Mouse (Mus musculus): ENCODE data around the gene Akr1b7. TPM values are rescaled to one million over a fixed set of nuclear protein-coding genes. Genes with fewer than 3 reads are reported as not detected.
"Not testable (repeated sequence)": the region's sequence is repeated elsewhere in the genome, so short reads cannot be mapped to it uniquely, and the experiment has no call there.

Gene Akr1b7
- polyA plus RNA-seq, 1 experiment from 2014 or later, result 0.23 TPM

DNA sequence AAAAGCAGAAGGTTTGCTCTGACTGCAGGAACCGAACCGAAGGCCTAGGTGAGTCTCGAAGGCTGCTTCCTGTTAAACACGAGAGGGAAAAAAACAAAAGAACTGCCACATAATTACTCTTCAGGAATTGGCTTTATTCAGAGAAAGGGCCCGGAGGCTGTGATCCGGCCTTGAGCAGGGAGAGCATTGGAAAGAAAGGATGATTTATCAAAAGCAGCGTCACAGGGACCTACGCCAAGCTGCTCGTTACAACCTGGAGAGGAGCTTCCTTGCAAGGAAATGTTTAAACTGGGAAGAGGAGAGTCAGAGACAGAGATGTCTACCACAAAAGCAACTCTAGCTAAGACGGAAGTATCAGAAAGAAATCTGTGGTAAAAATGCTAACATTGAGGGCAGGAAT is 4.7 kb upstream of the Akr1b7 start:
- WGBS, result 66% methylated on average over 10 of the region's 10 CpGs
- no peak overlapping the region for H3K4me2 ChIP-seq (ENCODE audit: low read length)
- no peak for DNase-seq (ENCODE audit: low spot score)

DNA sequence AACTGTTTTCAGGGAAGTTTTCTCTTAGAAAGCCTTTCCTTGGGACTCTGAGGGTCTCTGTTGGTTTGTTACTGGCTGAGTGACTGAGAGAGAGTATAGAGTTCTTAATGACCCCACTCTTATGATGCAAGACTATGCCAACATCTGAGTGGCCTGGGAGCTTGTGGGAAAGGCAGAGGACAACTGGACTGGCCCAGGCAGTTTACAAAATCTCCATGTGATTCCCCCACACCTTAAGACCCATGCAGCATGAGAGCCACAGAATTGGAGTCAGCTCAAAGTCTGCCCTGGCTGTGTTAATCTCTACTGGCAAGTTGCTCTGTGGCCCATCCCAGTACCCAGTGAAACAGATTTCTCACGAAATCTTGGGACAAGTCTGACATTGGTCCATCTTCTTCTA is 554 bp downstream of the Akr1b7 start:
- H3K9me3 ChIP-seq (ENCODE audit: control insufficient read depth, low read length), result no peaks in the 10 kb centered on the region
- ATAC-seq (replicated peaks; ENCODE audit: low FRiP score, low TSS enrichment, low read depth) (no peak), DNase-seq (ENCODE audit: low spot score) (no peak)
- no peaks in the 10 kb centered on the region for H3K4me1 ChIP-seq (replicated peaks; ENCODE audit: control insufficient read depth, insufficient read depth, low read length)
- H3K27me3 ChIP-seq (replicated peaks; ENCODE audit: control insufficient read depth, insufficient read depth, low read length), result no peaks in the 10 kb centered on the region
- no peaks in the 10 kb centered on the region for H3K36me3 ChIP-seq (ENCODE audit: control insufficient read depth, insufficient read depth, low read length)
- no peak overlapping the region for H3K4me3 ChIP-seq (ENCODE audit: low read depth, low read length)
- no peak overlapping the region for H3K9ac ChIP-seq (ENCODE audit: low read length)
- WGBS, result 71% methylated on average over 1 of the region's 1 CpGs
- H3K4me2 ChIP-seq (ENCODE audit: low read length), result no peak overlapping the region
- H3K27ac ChIP-seq (ENCODE audit: low read depth), result no peak overlapping the region

More for the DNA sequence above, 4.7 kb upstream of the Akr1b7 start:
- Histone ChIP-seq H3K27me3 (replicated peaks; ENCODE audit: control insufficient read depth, insufficient read depth, low read length) (no peaks in the 10 kb centered on the region), H3K27ac (ENCODE audit: low read depth) (no peak overlapping the region), H3K9me3 (ENCODE audit: control insufficient read depth, low read length) (peaks cover 4% of the 10 kb centered on the region; the same call in 1 of the 2 replicates), H3K9ac (ENCODE audit: low read length) (no peak overlapping the region), H3K36me3 (ENCODE audit: control insufficient read depth, insufficient read depth, low read length) (no peaks in the 10 kb centered on the region), H3K4me3 (ENCODE audit: low read depth, low read length) (no peak overlapping the region), H3K4me1 (replicated peaks; ENCODE audit: control insufficient read depth, insufficient read depth, low read length) (no peaks in the 10 kb centered on the region)
- ATAC-seq (replicated peaks; ENCODE audit: low FRiP score, low TSS enrichment, low read depth), result no peak

DNA sequence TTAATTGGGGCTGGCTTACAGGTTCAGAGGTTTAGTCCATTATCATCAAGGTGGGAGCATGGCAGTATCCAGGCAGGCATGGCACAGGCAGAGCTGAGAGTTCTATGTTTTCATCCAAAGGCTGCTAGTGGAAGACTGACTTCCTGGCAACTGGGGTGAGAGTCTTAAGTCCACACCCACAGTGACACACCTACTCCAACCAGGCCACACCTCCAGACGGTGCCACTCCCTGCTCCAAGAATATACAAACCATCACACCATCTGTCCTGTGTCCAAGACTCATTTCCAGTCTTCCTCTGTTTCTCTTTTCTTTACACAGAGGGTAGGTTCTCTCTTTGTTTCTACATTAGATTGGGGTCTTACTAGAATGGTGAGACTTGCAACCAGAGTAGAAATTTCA is 1.3 kb downstream of the Akr1b7 start:
- not testable (repeated sequence) for H3K9ac ChIP-seq (ENCODE audit: low read length); ATAC-seq (replicated peaks; ENCODE audit: low FRiP score, low TSS enrichment, low read depth); H3K36me3 ChIP-seq (ENCODE audit: control insufficient read depth, insufficient read depth, low read length); H3K4me2 ChIP-seq (ENCODE audit: low read length); H3K4me3 ChIP-seq (ENCODE audit: low read depth, low read length); H3K9me3 ChIP-seq (ENCODE audit: control insufficient read depth, low read length); H3K4me1 ChIP-seq (replicated peaks; ENCODE audit: control insufficient read depth, insufficient read depth, low read length); H3K27me3 ChIP-seq (replicated peaks; ENCODE audit: control insufficient read depth, insufficient read depth, low read length); H3K27ac ChIP-seq (ENCODE audit: low read depth); DNase-seq (ENCODE audit: low spot score)
- WGBS, result 36% methylated on average over 1 of the region's 1 CpGs

DNA sequence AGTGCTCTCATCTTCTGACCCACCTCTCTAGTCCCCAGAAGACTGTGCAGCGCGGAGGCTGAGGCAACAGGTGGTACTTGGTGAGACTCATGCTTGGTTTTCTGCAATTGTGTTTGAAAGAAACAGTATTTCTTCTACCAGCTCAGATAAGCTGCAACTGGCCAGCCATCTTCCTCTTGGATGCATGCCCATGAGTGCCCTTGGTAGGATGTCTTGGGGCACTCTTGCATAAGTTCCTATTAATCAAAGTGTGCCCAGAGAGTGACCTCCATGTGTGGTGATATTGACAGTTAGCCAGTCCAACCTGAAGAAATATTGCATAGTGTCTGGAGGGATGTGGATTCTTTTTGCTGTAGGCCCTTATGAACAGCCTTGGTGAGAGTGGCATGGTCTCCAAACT is 4.4 kb downstream of the Akr1b7 start:
- Histone ChIP-seq H3K4me3 (ENCODE audit: low read depth, low read length) (no peak overlapping the region), H3K4me1 (replicated peaks; ENCODE audit: control insufficient read depth, insufficient read depth, low read length) (no peaks in the 10 kb centered on the region), H3K9me3 (ENCODE audit: control insufficient read depth, low read length) (no peaks in the 10 kb centered on the region), H3K27me3 (replicated peaks; ENCODE audit: control insufficient read depth, insufficient read depth, low read length) (no peaks in the 10 kb centered on the region), H3K27ac (ENCODE audit: low read depth) (no peak overlapping the region), H3K4me2 (ENCODE audit: low read length) (no peak overlapping the region), H3K36me3 (ENCODE audit: control insufficient read depth, insufficient read depth, low read length) (no peaks in the 10 kb centered on the region), H3K9ac (ENCODE audit: low read length) (no peak overlapping the region)
- 98% methylated on average over 2 of the region's 2 CpGs for WGBS
- DNase-seq (ENCODE audit: low spot score), result no peak
- ATAC-seq (replicated peaks; ENCODE audit: low FRiP score, low TSS enrichment, low read depth), result no peak

GRCm38 (mm10) chr6:34419071-34419470 is 6.9 kb downstream of the Akr1b7 start:
- no peak for DNase-seq (ENCODE audit: low spot score)
- no peak for ATAC-seq (replicated peaks; ENCODE audit: low FRiP score, low TSS enrichment, low read depth)

DNA sequence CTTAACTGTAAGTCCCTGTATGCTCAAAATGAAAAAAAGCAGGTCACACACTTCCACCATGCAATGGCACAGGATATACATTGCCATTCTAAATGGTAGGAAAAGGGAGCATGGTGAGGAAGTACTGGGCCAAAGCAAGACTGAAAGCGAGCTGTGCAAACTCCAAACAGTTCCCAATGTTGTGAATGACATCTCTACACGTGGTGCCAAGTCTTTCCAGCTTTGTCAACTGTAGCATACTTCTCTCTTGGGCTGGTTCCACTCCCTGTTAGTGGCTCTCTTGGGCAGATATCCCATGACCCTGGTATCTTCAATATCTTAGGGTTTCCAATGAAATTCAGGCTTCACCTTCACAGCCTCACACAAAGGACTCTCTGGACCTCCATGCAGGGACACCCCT is 26.9 kb downstream of the Akr1b7 start:
- no peaks in the 10 kb centered on the region for H3K27me3 ChIP-seq (replicated peaks; ENCODE audit: control insufficient read depth, insufficient read depth, low read length)
- no peaks in the 10 kb centered on the region for H3K4me1 ChIP-seq (replicated peaks; ENCODE audit: control insufficient read depth, insufficient read depth, low read length)
- no peak overlapping the region for H3K9ac ChIP-seq (ENCODE audit: low read length)
- H3K4me3 ChIP-seq (ENCODE audit: low read depth, low read length), result no peak overlapping the region
- H3K9me3 ChIP-seq (ENCODE audit: control insufficient read depth, low read length), result 0 out of 2 replicates have a peak, but pooled peaks cover 3% of the 10 kb centered on the region
- H3K4me2 ChIP-seq (ENCODE audit: low read length), result no peak overlapping the region
- WGBS, result 71% methylated on average over 2 of the region's 2 CpGs
- H3K36me3 ChIP-seq (ENCODE audit: control insufficient read depth, insufficient read depth, low read length), result no peaks in the 10 kb centered on the region
- DNase-seq (ENCODE audit: low spot score) (no peak), ATAC-seq (replicated peaks; ENCODE audit: low FRiP score, low TSS enrichment, low read depth) (no peak)
- no peak overlapping the region for H3K27ac ChIP-seq (ENCODE audit: low read depth)

More at GRCm38 (mm10) chr6:34419071-34419470, 6.9 kb downstream of the Akr1b7 start:
- no peaks in the 10 kb centered on the region for H3K27me3 ChIP-seq (replicated peaks; ENCODE audit: control insufficient read depth, insufficient read depth, low read length)
- H3K4me3 ChIP-seq (ENCODE audit: low read depth, low read length), result no peak overlapping the region
- H3K9me3 ChIP-seq (ENCODE audit: control insufficient read depth, low read length), result no peaks in the 10 kb centered on the region
- no peaks in the 10 kb centered on the region for H3K36me3 ChIP-seq (ENCODE audit: control insufficient read depth, insufficient read depth, low read length)
- H3K9ac ChIP-seq (ENCODE audit: low read length), result no peak overlapping the region
- no peaks in the 10 kb centered on the region for H3K4me1 ChIP-seq (replicated peaks; ENCODE audit: control insufficient read depth, insufficient read depth, low read length)
- no peak overlapping the region for H3K4me2 ChIP-seq (ENCODE audit: low read length)
- H3K27ac ChIP-seq (ENCODE audit: low read depth), result no peak overlapping the region

DNA sequence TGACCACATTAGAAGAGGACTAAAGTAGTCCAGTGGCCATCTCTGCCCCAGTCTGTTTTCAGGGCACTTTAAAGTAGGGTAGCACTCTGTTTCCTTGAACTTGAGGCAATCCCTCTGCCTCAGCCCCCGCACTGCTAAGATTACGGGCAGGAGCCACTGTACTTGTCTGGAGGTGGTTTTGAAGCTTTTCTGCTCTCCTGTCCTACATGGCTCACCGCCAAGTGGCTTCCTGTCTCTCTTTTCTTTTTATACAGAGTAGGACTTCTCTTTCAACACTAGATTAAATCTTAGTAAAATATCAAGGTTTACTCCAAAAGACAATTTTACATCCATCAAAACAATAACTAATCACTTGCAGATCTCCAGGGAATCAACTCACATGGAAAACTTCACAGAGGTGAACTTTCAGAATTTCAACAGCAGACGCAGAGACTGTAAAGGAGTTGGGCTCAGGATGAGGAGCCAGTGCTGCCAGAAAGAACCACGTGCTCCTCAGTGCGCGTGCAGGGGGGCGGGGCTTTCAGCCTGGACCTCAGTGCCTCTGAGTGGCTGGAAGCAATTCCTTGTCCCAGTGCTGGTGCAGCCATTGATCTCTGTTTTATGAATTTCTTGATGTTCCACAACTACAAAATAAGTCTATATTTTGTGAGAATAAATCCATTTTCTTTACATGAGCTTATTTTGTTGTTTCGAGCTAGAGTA is 29.6 kb downstream of the Akr1b7 start:
- Histone ChIP-seq H3K27ac (ENCODE audit: low read depth) (no peak overlapping the region), H3K4me2 (ENCODE audit: low read length) (no peak overlapping the region), H3K4me3 (ENCODE audit: low read depth, low read length) (no peak overlapping the region), H3K27me3 (replicated peaks; ENCODE audit: control insufficient read depth, insufficient read depth, low read length) (no peaks in the 10 kb centered on the region), H3K36me3 (ENCODE audit: control insufficient read depth, insufficient read depth, low read length) (no peaks in the 10 kb centered on the region), H3K9me3 (ENCODE audit: control insufficient read depth, low read length) (no peaks in the 10 kb centered on the region), H3K4me1 (replicated peaks; ENCODE audit: control insufficient read depth, insufficient read depth, low read length) (no peaks in the 10 kb centered on the region), H3K9ac (ENCODE audit: low read length) (no peak overlapping the region)
- 58% methylated on average over 9 of the region's 9 CpGs for WGBS
- no peak for DNase-seq (ENCODE audit: low spot score)
- no peak for ATAC-seq (replicated peaks; ENCODE audit: low FRiP score, low TSS enrichment, low read depth)

DNA sequence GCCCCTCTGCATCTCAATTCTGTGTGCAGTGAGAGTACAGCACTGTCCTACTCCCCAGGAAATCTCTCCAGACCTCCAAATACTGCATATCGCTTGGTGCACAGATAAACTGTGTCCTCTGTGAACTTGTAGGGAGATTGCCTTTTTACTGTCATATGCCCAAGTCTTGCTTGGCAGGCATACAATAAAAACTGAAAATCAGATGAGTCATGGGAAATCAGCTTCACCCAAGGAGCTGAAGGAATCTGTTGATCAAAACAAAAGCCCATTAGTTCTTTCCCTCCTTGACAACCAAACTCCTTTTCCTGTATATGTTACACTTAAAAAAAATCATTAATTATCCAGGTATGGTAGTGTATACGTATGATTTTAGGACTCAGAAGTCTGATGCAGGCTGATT is 31.7 kb downstream of the Akr1b7 start:
- DNase-seq (ENCODE audit: low spot score) (no peak), ATAC-seq (replicated peaks; ENCODE audit: low FRiP score, low TSS enrichment, low read depth) (no peak)
- H3K27ac ChIP-seq (ENCODE audit: low read depth), result no peak overlapping the region
- 79% methylated on average over 2 of the region's 2 CpGs for WGBS
- H3K4me1 ChIP-seq (replicated peaks; ENCODE audit: control insufficient read depth, insufficient read depth, low read length), result no peaks in the 10 kb centered on the region
- H3K4me3 ChIP-seq (ENCODE audit: low read depth, low read length), result no peak overlapping the region
- no peaks in the 10 kb centered on the region for H3K27me3 ChIP-seq (replicated peaks; ENCODE audit: control insufficient read depth, insufficient read depth, low read length)
- no peak overlapping the region for H3K9ac ChIP-seq (ENCODE audit: low read length)
- H3K36me3 ChIP-seq (ENCODE audit: control insufficient read depth, insufficient read depth, low read length), result no peaks in the 10 kb centered on the region
- no peaks in the 10 kb centered on the region for H3K9me3 ChIP-seq (ENCODE audit: control insufficient read depth, low read length)
- no peak overlapping the region for H3K4me2 ChIP-seq (ENCODE audit: low read length)

DNA sequence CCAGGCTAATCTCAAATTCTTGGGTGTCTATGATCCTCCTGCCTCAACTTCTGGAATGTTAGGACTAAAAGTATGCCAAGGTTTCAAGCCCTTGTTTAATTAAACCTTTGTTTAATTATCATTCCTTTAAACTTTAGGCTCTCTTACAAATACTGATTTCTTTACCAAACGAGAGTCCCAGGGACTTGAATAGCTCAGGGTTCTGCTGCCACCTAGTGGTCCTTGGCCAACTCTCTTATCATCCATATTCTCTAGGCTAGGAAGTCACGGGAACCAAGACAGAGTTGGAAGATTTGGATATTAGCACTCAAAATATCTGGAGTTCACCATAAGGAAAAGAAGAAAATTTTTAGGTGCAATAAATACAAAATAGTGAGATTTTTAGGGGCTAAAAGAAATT is 35.8 kb downstream of the Akr1b7 start:
- Histone ChIP-seq H3K36me3 (ENCODE audit: control insufficient read depth, insufficient read depth, low read length) (no peaks in the 10 kb centered on the region), H3K27ac (ENCODE audit: low read depth) (no peak overlapping the region), H3K9me3 (ENCODE audit: control insufficient read depth, low read length) (no peaks in the 10 kb centered on the region), H3K4me2 (ENCODE audit: low read length) (no peak overlapping the region), H3K9ac (ENCODE audit: low read length) (no peak overlapping the region), H3K4me1 (replicated peaks; ENCODE audit: control insufficient read depth, insufficient read depth, low read length) (no peaks in the 10 kb centered on the region), H3K4me3 (ENCODE audit: low read depth, low read length) (no peak overlapping the region), H3K27me3 (replicated peaks; ENCODE audit: control insufficient read depth, insufficient read depth, low read length) (no peaks in the 10 kb centered on the region)
- DNase-seq (ENCODE audit: low spot score), result peak; percentile 77
- 4% methylated on average over 2 of the region's 2 CpGs for WGBS
- no peak for ATAC-seq (replicated peaks; ENCODE audit: low FRiP score, low TSS enrichment, low read depth)
